Mouse (Mus musculus) hindbrain, embryonic 16.5 days (tissue): ENCODE results near the gene Ccdc146. TPM values are rescaled to one million over a fixed set of nuclear protein-coding genes. Genes with fewer than 3 reads are reported as not detected.

Experiments
- ATAC-seq: fragments of 200-750 bp; cut with Nextera tagmentation; 2 replicates; pipeline ENCODE4 v1.8.0; 2017; ENCODE audit warnings: moderate TSS enrichment, moderate library complexity
- H3K27ac ChIP-seq: fragments of 300-500 bp; sonication (generic); 2 replicates; pipeline ENCODE4 v1.5.1; 2014; ENCODE audit warnings: low read depth, mild to moderate bottlenecking, control low read depth, low read length, moderate library complexity
- H3K27me3 ChIP-seq: fragments of 300-500 bp; sonication (generic); replicated peaks from 2 replicates; pipeline ENCODE4 v1.6.1; 2014; ENCODE audit warnings: low read length; ENCODE audit not compliant: control insufficient read depth, insufficient read depth
- H3K36me3 ChIP-seq: fragments of 300-500 bp; sonication (generic); 2 replicates; pipeline ENCODE4 v1.6.1; 2014; ENCODE audit warnings: mild to moderate bottlenecking, low read length, moderate library complexity, mixed read lengths; ENCODE audit not compliant: control insufficient read depth, insufficient read depth
- H3K4me1 ChIP-seq: fragments of 300-500 bp; sonication (generic); 2 replicates; pipeline ENCODE4 v1.6.1; 2014; ENCODE audit warnings: low read depth, low read length; ENCODE audit not compliant: control insufficient read depth, insufficient read depth
- H3K4me2 ChIP-seq: fragments of 300-500 bp; sonication (generic); 2 replicates; pipeline ENCODE4 v1.6.1; 2014; ENCODE audit warnings: mild to moderate bottlenecking, low read length, control low read depth, moderate library complexity
- H3K4me3 ChIP-seq: fragments of 300-500 bp; sonication (generic); 2 replicates; pipeline ENCODE4 v1.5.1; 2014; ENCODE audit warnings: mild to moderate bottlenecking, low read length, control low read depth, moderate library complexity
- H3K9ac ChIP-seq: fragments of 300-500 bp; sonication (generic); 2 replicates; pipeline ENCODE4 v1.6.1; 2014; ENCODE audit warnings: low read depth, mild to moderate bottlenecking, control low read depth, low read length, moderate library complexity
- H3K9me3 ChIP-seq: fragments of 300-500 bp; sonication (generic); 2 replicates; pipeline ENCODE4 v1.6.1; 2014; ENCODE audit warnings: mild to moderate bottlenecking, low read length, moderate library complexity; ENCODE audit not compliant: control insufficient read depth
- WGBS: fragments of 180-500 bp; shearing (Covaris S2); extraction: QIAGEN DNeasy Blood & Tissue Kit; methylation state at CpG from one replicate; pipeline ENCODE4 v1.1.7; 2014; 5-methylcytosine and 5-hydroxymethylcytosine counted together
- polyA plus RNA-seq: library from polyadenylated mRNA; unstranded; fragments of >200 nt; fragmentation: Nextera tagmentation; extraction: Ambion mirVana; gene quantifications from 2 replicates; pipeline ENCODE4 v1.2.1, GENCODE M21; 2015

Ccdc146 gene
- polyA plus RNA-seq, 1 experiment from 2014 or later: 0.75 TPM

GRCm38 (mm10) chr5:21247916-21248315 is 176.6 kb downstream of the Ccdc146 start:
- no peak overlapping the region for H3K9ac ChIP-seq
- H3K36me3 ChIP-seq: no peaks in the 10 kb centered on the region
- H3K27me3 ChIP-seq: no peaks in the 10 kb centered on the region
- H3K4me2 ChIP-seq: no peak overlapping the region
- 84% methylated on average over 2 of the region's 2 CpGs for WGBS
- no peak for ATAC-seq
- H3K27ac ChIP-seq: no peak overlapping the region
- no peak overlapping the region for H3K4me3 ChIP-seq
- no peaks in the 10 kb centered on the region for H3K9me3 ChIP-seq
- no peaks in the 10 kb centered on the region for H3K4me1 ChIP-seq

- H3K4me3 ChIP-seq: no peak overlapping the region
- no peaks in the 10 kb centered on the region for H3K27me3 ChIP-seq
- ATAC-seq: no peak; the same call in 1 of the 2 replicates
- no peaks in the 10 kb centered on the region for H3K9me3 ChIP-seq
- H3K4me1 ChIP-seq: no peaks in the 10 kb centered on the region
- no peak overlapping the region for H3K4me2 ChIP-seq
- no peaks in the 10 kb centered on the region for H3K36me3 ChIP-seq
- no peak overlapping the region for H3K9ac ChIP-seq
- no peak overlapping the region for H3K27ac ChIP-seq
- 69% methylated on average over 6 of the region's 6 CpGs for WGBS
Observed at GRCm38 (mm10) chr5:21246794-21247193, 177.7 kb downstream of the Ccdc146 start.

DNA sequence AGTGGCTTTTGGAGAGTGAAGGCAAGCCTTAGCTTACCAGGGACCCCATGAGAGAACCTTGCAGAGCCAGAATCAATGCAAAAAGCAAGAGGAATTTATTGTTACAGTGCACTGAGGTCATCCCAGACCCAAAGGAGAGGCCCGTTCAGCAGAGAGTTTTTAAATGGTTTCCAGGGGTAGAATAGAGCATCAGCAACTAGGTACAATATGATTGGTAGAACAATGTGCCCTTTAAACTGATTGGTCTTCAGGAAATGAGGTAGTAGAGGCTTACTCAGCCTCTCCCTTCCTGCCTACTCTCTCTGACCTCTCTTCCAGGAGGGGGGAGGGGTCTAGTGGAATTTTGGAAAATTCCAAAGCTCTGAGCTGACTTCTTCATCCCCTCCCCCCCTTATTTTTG is 179.2 kb downstream of the Ccdc146 start:
- no peaks in the 10 kb centered on the region for H3K9me3 ChIP-seq
- no peak overlapping the region for H3K9ac ChIP-seq
- H3K4me2 ChIP-seq: no peak overlapping the region
- H3K27me3 ChIP-seq: no peaks in the 10 kb centered on the region
- 77% methylated on average over 1 of the region's 1 CpGs for WGBS
- no peaks in the 10 kb centered on the region for H3K4me1 ChIP-seq
- H3K36me3 ChIP-seq: no peaks in the 10 kb centered on the region
- H3K27ac ChIP-seq: no peak overlapping the region
- no peak overlapping the region for H3K4me3 ChIP-seq
- no peak for ATAC-seq

DNA sequence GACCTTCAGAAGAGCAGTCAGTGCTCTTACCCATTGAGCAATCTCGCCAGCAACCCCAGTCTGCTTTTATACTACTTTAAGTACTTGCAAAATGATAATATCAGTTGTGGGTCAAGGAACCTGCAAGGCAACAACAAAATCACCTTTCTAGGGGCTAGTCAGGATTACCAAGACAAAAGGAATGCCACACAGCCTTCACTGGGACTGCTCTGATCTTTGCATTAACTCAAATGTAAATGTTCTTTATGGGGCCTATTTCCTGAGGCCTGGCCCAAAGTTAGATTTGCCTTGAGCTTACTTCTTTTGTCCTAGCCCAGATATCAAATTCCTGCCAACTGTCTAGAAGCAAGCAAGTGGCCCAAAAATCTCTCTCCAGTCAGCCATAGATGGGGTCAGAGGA is 179.9 kb downstream of the Ccdc146 start:
- no peak overlapping the region for H3K27ac ChIP-seq
- H3K9ac ChIP-seq: no peak overlapping the region
- no peak overlapping the region for H3K4me2 ChIP-seq
- no peak for ATAC-seq
- H3K27me3 ChIP-seq: no peaks in the 10 kb centered on the region
- no peak overlapping the region for H3K4me3 ChIP-seq
- no peaks in the 10 kb centered on the region for H3K36me3 ChIP-seq
- WGBS: 90% methylated on average over 1 of the region's 1 CpGs
- H3K4me1 ChIP-seq: no peaks in the 10 kb centered on the region
- no peaks in the 10 kb centered on the region for H3K9me3 ChIP-seq

Other genes starting within 250 kb of the Ccdc146 start
- gene Gsap, start 238.4 kb downstream of the Ccdc146 start, polyA plus RNA-seq: 14.6 TPM in 2 replicates
- gene Fgl2, start 52.0 kb downstream of the Ccdc146 start, polyA plus RNA-seq: 3.1 and 4.9 TPM in 2 replicates
- 9.0 and 10.3 TPM in 2 replicates for gene Fam185a, start 281 bp upstream of the Ccdc146 start, polyA plus RNA-seq
- 5.7 and 8.5 TPM in 2 replicates for gene Lrrc17, start 118.9 kb upstream of the Ccdc146 start, polyA plus RNA-seq
- 0.10 and 0.21 TPM in 2 replicates for gene Fbxl13, start 221.0 kb upstream of the Ccdc146 start, polyA plus RNA-seq
- 40.5 and 45.3 TPM in 2 replicates for gene Armc10, start 221.1 kb upstream of the Ccdc146 start, polyA plus RNA-seq